ENCODE assay signal across 8 mouse cellular contexts in genomic region chr2:76064078-76064477, GRCm38 (mm10).
DNase-seq lines count a peak whose midpoint lies in the region; ATAC-seq and TF ChIP-seq lines count a peak whose summit lies in the region.
"Had no signal": no experiment of that assay in that cellular context is flagged by ENCODE, and none has a peak within 500 bp of the region (broad histone marks: within the 10 kb centered on the region; RNA-seq: fewer than 3 reads in every experiment).

No protein-coding gene starts in this region.

- TF ChIP-seq POLR2A in CH12.LX (IDR thresholded peaks at IDR 0.05; ENCODE audit: low read depth, low read length) (no peak), MEL (IDR thresholded peaks at IDR 0.05; ENCODE audit: control insufficient read depth in 1 of 2, insufficient read depth in 1 of 2, low read depth in 1 of 2, low read length in 2 of 2, poor library complexity in 1 of 2) (no peak)

- no peaks in the 10 kb centered on the region for H3K36me3 ChIP-seq in kidney, postnatal 0 days (ENCODE audit: insufficient read depth, low read length)
- H3K36me3 ChIP-seq in CH12.LX (replicated peaks in 1 of 2; ENCODE audit: control insufficient read depth in 1 of 2, insufficient read depth in 1 of 2, low read length in 1 of 2) (no peaks in the 10 kb centered on the region), MEL (ENCODE audit: control insufficient read depth in 1 of 2, insufficient read depth in 2 of 2, low read length in 2 of 2) (no peaks in the 10 kb centered on the region)
- no peaks in the 10 kb centered on the region for H3K36me3 ChIP-seq in embryonic facial prominence, embryonic 14.5 days (ENCODE audit: control insufficient read depth, insufficient read depth, low read length)
- H3K36me3 ChIP-seq: embryonic facial prominence, embryonic 15.5 days had no signal

- WGBS in kidney, postnatal 0 days: 86% methylated on average over 5 of the region's 5 CpGs
- 79% methylated on average over 5 of the region's 5 CpGs for WGBS in embryonic facial prominence, embryonic 14.5 days

- H3K4me3 ChIP-seq in kidney, postnatal 0 days (replicated peaks; ENCODE audit: low read depth, low read length): no peak overlapping the region
- H3K4me3 ChIP-seq in CH12.LX (replicated peaks in 1 of 3; ENCODE audit: low read depth in 2 of 3, low read length in 2 of 3, poor library complexity in 1 of 3): no peak overlapping the region
- no peak overlapping the region for H3K4me3 ChIP-seq in MEL (ENCODE audit: control insufficient read depth in 1 of 2, insufficient read depth in 1 of 2, low read depth in 2 of 2, low read length in 2 of 2)
- no peak overlapping the region for H3K4me3 ChIP-seq in embryonic facial prominence, embryonic 14.5 days (ENCODE audit: low read depth, low read length)
- H3K4me3 ChIP-seq: embryonic facial prominence, embryonic 15.5 days had no signal

- no peak overlapping the region for H3K4me2 ChIP-seq in kidney, postnatal 0 days (ENCODE audit: low read length)
- H3K4me2 ChIP-seq in CH12.LX (ENCODE audit: insufficient read depth, low read depth, poor library complexity, severe bottlenecking): no peak overlapping the region
- H3K4me2 ChIP-seq in embryonic facial prominence, embryonic 14.5 days (ENCODE audit: low read depth, low read length): no peak overlapping the region
- H3K4me2 ChIP-seq: embryonic facial prominence, embryonic 15.5 days had no signal

- peak; percentile 35 for TF ChIP-seq RAD21 in CH12.LX (IDR thresholded peaks at IDR 0.05; ENCODE audit: low read depth, low read length)
- no peak for TF ChIP-seq RAD21 in MEL (IDR thresholded peaks at IDR 0.05; ENCODE audit: low read depth, low read length)

- no peak overlapping the region for H3K27ac ChIP-seq in kidney, postnatal 0 days
- H3K27ac ChIP-seq in CH12.LX (ENCODE audit: insufficient read depth, low read depth) (no peak overlapping the region), MEL (ENCODE audit: control insufficient read depth, low read depth, low read length) (no peak overlapping the region)
- H3K27ac ChIP-seq in embryonic facial prominence, embryonic 14.5 days (replicated peaks; ENCODE audit: low read depth, low read length): no peak overlapping the region
- H3K27ac ChIP-seq: embryonic facial prominence, embryonic 15.5 days had no signal

- H3K79me2 ChIP-seq in CH12.LX (replicated peaks; ENCODE audit: control insufficient read depth, extremely low read depth, insufficient read depth, poor library complexity, severe bottlenecking): no peaks in the 10 kb centered on the region
- H3K79me2 ChIP-seq in MEL (ENCODE audit: control insufficient read depth, insufficient read depth, low read length, poor library complexity): no peaks in the 10 kb centered on the region

- peak; percentile 49 for DNase-seq in kidney, postnatal 0 days (ENCODE audit: low spot score)
- DNase-seq in kidney, adult 9 months: no peak
- peak; percentile 46 for DNase-seq in CH12.LX (ENCODE audit: extremely low read depth)
- DNase-seq in MEL (ENCODE audit: low read depth, low spot score): peak; percentile 32
- no peak for DNase-seq in embryonic facial prominence, embryonic 14.5 days (ENCODE audit: low spot score)
- DNase-seq in lung, postnatal 25 days (ENCODE audit: low spot score): peak; percentile 60

- H3K4me1 ChIP-seq in kidney, postnatal 0 days (replicated peaks; ENCODE audit: insufficient read depth, low read length): peaks cover 4% of the 10 kb centered on the region; the same call in 1 of the 2 replicates
- H3K4me1 ChIP-seq in CH12.LX (ENCODE audit: control insufficient read depth in 1 of 2, insufficient read depth in 2 of 2) (peaks cover 0 to 13% of the 10 kb centered on the region in 2 experiments; a peak in 3 of 4 replicates), MEL (ENCODE audit: control insufficient read depth in 1 of 2, insufficient read depth in 2 of 2, low read length in 2 of 2) (no peaks in the 10 kb centered on the region)
- H3K4me1 ChIP-seq in embryonic facial prominence, embryonic 14.5 days (ENCODE audit: control insufficient read depth, insufficient read depth, low read length): 0 out of 2 replicates have a peak, but pooled peaks cover 4% of the 10 kb centered on the region
- H3K4me1 ChIP-seq: embryonic facial prominence, embryonic 15.5 days had no signal

- dilution Hi-C loops in CH12.LX (cut with MboI; ENCODE audit: extremely low pct_ligation_motif_present, extremely low pct_unique_long_range_greater_than_20kb, low sequenced_read_pairs): no loop called here

- no peak for ATAC-seq in kidney, postnatal 0 days (replicated peaks; ENCODE audit: low FRiP score, low read depth)
- ATAC-seq in embryonic facial prominence, embryonic 14.5 days (ENCODE audit: low read depth): 0 out of 2 replicates have a peak, but pooled peaks have one; percentile 22
- no peak for ATAC-seq in erythroblast, adult 5-6 weeks (replicated peaks; ENCODE audit: low FRiP score, poor library complexity, severe bottlenecking)

- in situ Hi-C loops in CH12.LX (cut with MboI; ENCODE audit: low pct_ligation_motif_present, low pct_unique_long_range_greater_than_20kb, low sequenced_read_pairs): no loop called here

- H3K9ac ChIP-seq in kidney, postnatal 0 days (ENCODE audit: low read depth, low read length): no peak overlapping the region
- no peak overlapping the region for H3K9ac ChIP-seq in CH12.LX (ENCODE audit: insufficient read depth, low read depth)
- H3K9ac ChIP-seq in MEL (ENCODE audit: control insufficient read depth, low read depth, low read length, poor library complexity, severe bottlenecking): no peak overlapping the region
- no peak overlapping the region for H3K9ac ChIP-seq in embryonic facial prominence, embryonic 14.5 days (ENCODE audit: low read depth, low read length)
- H3K9ac ChIP-seq: embryonic facial prominence, embryonic 15.5 days had no signal

- TF ChIP-seq CTCF in kidney, postnatal 0 days (IDR thresholded peaks at IDR 0.05; ENCODE audit: low read depth): peak; percentile 59
- TF ChIP-seq CTCF in CH12.LX (conservative IDR thresholded peaks at IDR 0.05 in 1 of 2, IDR thresholded peaks at IDR 0.05 in 1 of 2; ENCODE audit: low read depth in 2 of 2, low read length in 2 of 2) (peak; percentile 50 to 74; a peak in 3 of 4 replicates), MEL (IDR thresholded peaks at IDR 0.05 in 2 of 3, conservative IDR thresholded peaks at IDR 0.05 in 1 of 3; ENCODE audit: control insufficient read depth in 1 of 3, insufficient read depth in 1 of 3, low read depth in 2 of 3, low read length in 3 of 3, poor library complexity in 1 of 3, severe bottlenecking in 1 of 3) (peak; percentile 21 to 47 (median 27); a peak in 4 of 6 replicates)

- no peaks in the 10 kb centered on the region for H3K9me3 ChIP-seq in kidney, postnatal 0 days (replicated peaks; ENCODE audit: low read length)
- H3K9me3 ChIP-seq in CH12.LX (replicated peaks; ENCODE audit: low read length): no peaks in the 10 kb centered on the region
- H3K9me3 ChIP-seq in MEL (replicated peaks; ENCODE audit: insufficient read depth, low read length): no peaks in the 10 kb centered on the region
- H3K9me3 ChIP-seq in embryonic facial prominence, embryonic 14.5 days (ENCODE audit: control insufficient read depth, low read length): no peaks in the 10 kb centered on the region
- H3K9me3 ChIP-seq: embryonic facial prominence, embryonic 15.5 days had no signal

- TF ChIP-seq EP300 in CH12.LX (IDR thresholded peaks at IDR 0.05; ENCODE audit: low read length) (no peak), MEL (IDR thresholded peaks at IDR 0.05; ENCODE audit: low read depth in 1 of 2, low read length in 2 of 2) (no peak)

- no peaks in the 10 kb centered on the region for H3K27me3 ChIP-seq in kidney, postnatal 0 days (ENCODE audit: insufficient read depth, low read length)
- no peaks in the 10 kb centered on the region for H3K27me3 ChIP-seq in CH12.LX (replicated peaks)
- peaks cover 0 to 3% of the 10 kb centered on the region in 2 experiments; a peak in 2 of 4 replicates for H3K27me3 ChIP-seq in MEL (ENCODE audit: control insufficient read depth in 1 of 2, insufficient read depth in 2 of 2, low read length in 2 of 2)
- H3K27me3 ChIP-seq in embryonic facial prominence, embryonic 14.5 days (replicated peaks; ENCODE audit: control insufficient read depth, insufficient read depth, low read length): no peaks in the 10 kb centered on the region
- H3K27me3 ChIP-seq: embryonic facial prominence, embryonic 15.5 days had no signal

TF ChIP-seq in CH12.LX, 34 proteins besides CTCF, POLR2A, EP300 and RAD21:
- TF ChIP-seq HCFC1 (IDR thresholded peaks at IDR 0.05; ENCODE audit: low read depth, low read length): 0 out of 2 replicates have a peak, but pooled peaks have one; percentile 12
- no peak for TF ChIP-seq USF1 (IDR thresholded peaks at IDR 0.05; ENCODE audit: low read depth, low read length)
- peak; percentile 53 for TF ChIP-seq SMC3 (IDR thresholded peaks at IDR 0.05; ENCODE audit: low read depth, low read length)

TF ChIP-seq in MEL, 35 proteins besides CTCF, POLR2A, EP300 and RAD21:
- TF ChIP-seq TBP (IDR thresholded peaks at IDR 0.05; ENCODE audit: low read depth, low read length) (no peak), MAX (IDR thresholded peaks at IDR 0.05; ENCODE audit: low read length) (no peak), SIN3A (IDR thresholded peaks at IDR 0.05; ENCODE audit: low read length) (no peak), USF1 (IDR thresholded peaks at IDR 0.05; ENCODE audit: low read depth, low read length) (no peak), MAZ (IDR thresholded peaks at IDR 0.05; ENCODE audit: low read depth, low read length) (no peak), ETS1 (IDR thresholded peaks at IDR 0.05; ENCODE audit: low read depth, low read length) (no peak), ZNF384 (IDR thresholded peaks at IDR 0.05; ENCODE audit: low read depth, low read length) (no peak), ZC3H11A (IDR thresholded peaks at IDR 0.05; ENCODE audit: low read depth, low read length) (no peak), GATA1 (IDR thresholded peaks at IDR 0.05; ENCODE audit: low read depth, low read length) (no peak), KAT2A (conservative IDR thresholded peaks at IDR 0.05; ENCODE audit: low read depth, low read length) (no peak), USF2 (IDR thresholded peaks at IDR 0.05; ENCODE audit: borderline replicate concordance in 1 of 2, insufficient read depth in 1 of 2, low read depth in 1 of 2, low read length in 2 of 2) (no peak), GABPA (IDR thresholded peaks at IDR 0.05; ENCODE audit: low read depth, low read length) (no peak), MAFK (IDR thresholded peaks at IDR 0.05; ENCODE audit: borderline replicate concordance, low read depth, low read length) (no peak), SMC3 (IDR thresholded peaks at IDR 0.05; ENCODE audit: low read depth, low read length) (no peak), E2F4 (IDR thresholded peaks at IDR 0.05; ENCODE audit: borderline replicate concordance, low read depth, low read length) (no peak), MXI1 (IDR thresholded peaks at IDR 0.05; ENCODE audit: low read depth, low read length) (no peak), POLR2AphosphoS2 (IDR thresholded peaks at IDR 0.05; ENCODE audit: low read length) (no peak)

Comparison
In these comparisons a context has a peak if more than half of its experiments do, and no peak if none do; other contexts are left out.
1. DNase-seq: peak in kidney, postnatal 0 days (single experiment), CH12.LX (single experiment), MEL (single experiment) and lung, postnatal 25 days (single experiment); none in kidney, adult 9 months (single experiment) and embryonic facial prominence, embryonic 14.5 days (single experiment).
2. Peak in every context shown above with its lines, with median percentiles within 50 percentile points of each other: CTCF ChIP-seq.